Mouse (Mus musculus) testis, adult 2 months (tissue): Measurements from ENCODE around the gene Nfe2l1.

ENCODE experiments used
- CTCF ChIP-seq: fragments of 200-500 bp; IDR thresholded peaks from 2 replicates; pipeline ENCODE4 v1.5.1; 2012; ENCODE audit warnings: low read depth, mild to moderate bottlenecking, inconsistent platforms, low read length, moderate library complexity; ENCODE audit not compliant: control insufficient read depth, insufficient read depth, insufficient replicate concordance
- POLR2A ChIP-seq: fragments of 200-500 bp; IDR thresholded peaks from 2 replicates; pipeline ENCODE4 v1.6.1; 2012; ENCODE audit warnings: low read depth, mild to moderate bottlenecking, inconsistent platforms, low read length, moderate library complexity; ENCODE audit not compliant: control insufficient read depth

- TF ChIP-seq CTCF = no peak
- no peak for TF ChIP-seq POLR2A
These were observed 11.5 kb downstream of the Nfe2l1 start for GRCm38 (mm10) chr11:96818128-96818710.
